Mouse (Mus musculus) fat pad, adult 2 months (tissue): Measurements from ENCODE around the gene Usp46.
A peak's percentile ranks its signal among the peaks of the same experiment; 100 is the strongest.
"Not testable (repeated sequence)": the region's sequence is repeated elsewhere in the genome, so short reads cannot be mapped to it uniquely, and the experiment has no call there.

Source experiments
- DNase-seq: peaks from one replicate; pipeline ENCODE4 v3.0.0-alpha.2; 2011; ENCODE audit warnings: low read depth, low spot score; ENCODE audit errors: extremely low read depth

The Usp46 gene

DNA sequence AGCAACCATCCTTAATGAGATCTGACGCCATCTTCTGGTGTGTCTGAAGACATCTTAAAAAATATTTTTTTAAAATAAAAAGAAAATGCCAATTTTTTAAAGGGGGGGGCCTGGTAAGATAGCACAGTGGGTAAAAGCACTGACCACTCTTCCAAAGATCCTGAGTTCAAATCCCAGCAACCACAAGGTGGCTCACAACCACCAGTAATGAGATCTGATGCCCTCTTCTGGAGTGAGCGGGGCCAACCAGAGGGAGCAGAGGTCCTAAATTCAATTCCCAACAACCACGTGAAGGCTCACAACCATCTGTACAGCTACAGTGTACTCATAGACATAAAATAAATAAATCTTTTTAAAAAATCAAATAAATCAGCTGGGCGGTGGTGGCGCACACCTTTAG, 2.3 kb upstream of the Usp46 start:
- not testable (repeated sequence) for DNase-seq

DNA sequence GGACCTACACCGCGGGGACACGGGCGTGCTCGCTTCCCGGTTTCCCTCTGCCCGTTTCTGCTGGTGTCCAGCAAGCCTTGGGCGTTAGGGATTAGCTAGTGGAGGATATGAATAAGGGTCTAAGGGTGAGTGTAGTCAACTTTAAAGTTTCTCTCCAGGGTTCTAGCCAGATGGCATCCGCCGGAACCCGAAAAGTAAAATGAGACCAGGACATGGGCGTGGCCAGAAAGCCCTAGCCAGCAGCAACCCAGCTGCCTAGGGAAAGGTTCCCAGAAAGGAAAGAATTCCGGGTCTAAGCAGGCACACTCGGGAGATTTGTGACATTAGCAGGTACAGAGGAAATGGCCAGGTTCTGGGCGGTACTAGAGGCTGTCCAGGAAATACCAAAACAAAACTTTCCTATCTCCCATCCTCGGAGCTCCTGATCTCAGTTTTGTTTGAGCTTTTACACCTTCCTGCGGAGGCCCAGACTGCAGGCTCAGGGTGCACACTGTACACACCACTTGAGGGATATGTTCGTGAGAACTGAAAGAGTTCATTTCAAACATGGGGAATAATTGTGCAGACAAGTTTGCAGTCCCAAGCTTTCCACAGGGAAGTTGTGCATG, 587 bp upstream of the Usp46 start:
- DNase-seq = peak; percentile 21

- no peak for DNase-seq
Observed at GRCm38 (mm10) chr5:74067346-74067745, 885 bp downstream of the Usp46 start.

GRCm38 (mm10) chr5:74066416-74067115, 1.7 kb downstream of the Usp46 start:
- peak; percentile 98 for DNase-seq

DNA sequence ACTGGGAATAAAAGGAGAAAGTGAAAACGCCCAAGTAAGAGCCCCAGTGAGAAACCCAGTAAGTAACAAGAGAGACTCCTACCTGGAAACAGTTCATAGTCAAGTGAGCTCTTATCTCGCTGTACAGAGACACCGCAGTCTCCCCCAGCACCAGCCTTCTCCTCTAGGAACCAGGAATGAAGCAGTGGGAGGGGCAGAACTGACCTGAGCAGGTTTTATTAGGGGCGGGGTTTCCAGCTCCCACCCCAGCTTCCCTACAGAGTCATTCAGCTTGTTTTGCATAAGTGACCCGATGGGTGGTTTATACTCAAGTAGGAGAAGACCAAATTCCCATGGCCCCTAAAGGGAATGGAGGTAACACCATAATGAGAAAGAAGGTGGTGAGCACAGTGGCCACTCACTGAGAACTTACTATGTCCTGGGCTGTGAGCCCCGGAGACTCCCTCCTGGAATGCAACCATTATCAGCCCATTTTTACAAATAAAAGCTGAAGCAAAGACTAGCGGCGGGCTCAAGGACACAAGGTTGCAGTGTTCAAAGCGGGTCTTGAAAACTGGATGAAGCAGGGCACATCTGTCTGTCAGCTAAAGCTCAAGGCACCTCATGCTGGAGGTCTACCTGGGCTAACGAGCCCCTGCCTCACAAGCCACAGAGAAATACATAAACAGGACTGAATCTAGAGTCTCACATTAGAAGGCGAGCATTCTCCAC, 2.5 kb downstream of the Usp46 start:
- no peak for DNase-seq

GRCm38 (mm10) chr5:74064844-74065243, 3.4 kb downstream of the Usp46 start:
- no peak for DNase-seq

- DNase-seq = no peak
Observed at GRCm38 (mm10) chr5:74063226-74063747, 4.9 kb downstream of the Usp46 start.

- DNase-seq = no peak
Observed at GRCm38 (mm10) chr5:74062266-74062665, 6.0 kb downstream of the Usp46 start.

- no peak for DNase-seq
Observed at GRCm38 (mm10) chr5:74061408-74062047, 6.7 kb downstream of the Usp46 start.

GRCm38 (mm10) chr5:74052171-74052909, 15.9 kb downstream of the Usp46 start:
- DNase-seq = no peak

GRCm38 (mm10) chr5:74051394-74052170, 16.6 kb downstream of the Usp46 start:
- no peak for DNase-seq

GRCm38 (mm10) chr5:74050903-74051302, 17.3 kb downstream of the Usp46 start:
- DNase-seq = no peak

- DNase-seq = no peak
Observed at GRCm38 (mm10) chr5:74048846-74049495, 19.3 kb downstream of the Usp46 start.

- no peak for DNase-seq
Observed at GRCm38 (mm10) chr5:74044591-74044990, 23.6 kb downstream of the Usp46 start.

- no peak for DNase-seq
Observed at GRCm38 (mm10) chr5:74042796-74043340, 25.4 kb downstream of the Usp46 start.

DNA sequence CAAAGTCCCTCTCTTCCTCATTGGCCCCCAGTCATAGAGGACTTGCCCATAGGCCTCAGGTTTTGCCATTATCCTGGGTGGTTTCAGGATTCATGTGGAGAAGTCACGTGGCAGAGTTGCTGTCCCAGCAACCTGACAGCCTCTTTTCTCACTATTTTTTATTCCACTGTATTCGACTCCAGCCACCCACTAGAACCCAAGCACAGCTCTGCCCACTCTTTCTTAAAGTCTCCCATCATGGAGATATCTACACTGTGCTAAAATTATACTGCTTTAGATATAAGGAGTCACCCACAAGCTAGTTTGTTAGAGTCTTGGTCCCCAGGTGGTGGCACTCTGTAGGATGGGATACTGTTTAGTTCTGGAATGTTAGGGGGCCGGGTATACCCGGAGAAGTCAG, 27.7 kb downstream of the Usp46 start:
- DNase-seq = no peak

- no peak for DNase-seq
Observed at GRCm38 (mm10) chr5:74035454-74035853, 32.8 kb downstream of the Usp46 start.

- DNase-seq = peak; percentile 16
Observed at GRCm38 (mm10) chr5:74034177-74034576, 34.1 kb downstream of the Usp46 start.

- no peak for DNase-seq
Observed at GRCm38 (mm10) chr5:74029787-74030186, 38.4 kb downstream of the Usp46 start.
